Comparison of ENCODE assay signal across 11 mouse cellular contexts in genomic region chr2:69128321-69128720, GRCm38 (mm10). TPM values are rescaled to one million over a fixed set of nuclear protein-coding genes. Genes with fewer than 3 reads are reported as not detected.
DNase-seq lines count a peak whose midpoint lies in the region; ATAC-seq and TF ChIP-seq lines count a peak whose summit lies in the region.
"Had no signal": no experiment of that assay in that cellular context is flagged by ENCODE, and none has a peak within 500 bp of the region (broad histone marks: within the 10 kb centered on the region; RNA-seq: fewer than 3 reads in every experiment).

No protein-coding gene starts in this region.

- peak overlapping the region; percentile 69 for H3K27ac ChIP-seq in kidney, adult 2 months (ENCODE audit: insufficient read depth, low read depth, low read length)
- H3K27ac ChIP-seq in brown adipose tissue, adult 24 weeks (replicated peaks; ENCODE audit: low read depth, low read length) = 0 out of 2 replicates have a peak overlapping the region, but pooled peaks have one; percentile 21
- H3K27ac ChIP-seq in thymus, adult 2 months (ENCODE audit: control insufficient read depth, insufficient read depth, low read length) = no peak overlapping the region

- H3K36me3 ChIP-seq in kidney, adult 2 months (ENCODE audit: control insufficient read depth, insufficient read depth, low read length) = no peaks in the 10 kb centered on the region
- no peaks in the 10 kb centered on the region for H3K36me3 ChIP-seq in thymus, adult 2 months (ENCODE audit: control insufficient read depth, insufficient read depth, low read length)
- H3K36me3 ChIP-seq: heart, embryonic 12.5 days; limb, embryonic 15.5 days had no signal

- no peaks in the 10 kb centered on the region for H3K27me3 ChIP-seq in kidney, adult 2 months (replicated peaks; ENCODE audit: control insufficient read depth, insufficient read depth, low read length)
- H3K27me3 ChIP-seq in thymus, adult 2 months (ENCODE audit: control insufficient read depth, insufficient read depth, low read length) = no peaks in the 10 kb centered on the region
- H3K27me3 ChIP-seq: heart, embryonic 12.5 days; limb, embryonic 15.5 days had no signal

- no peak overlapping the region for H3K4me3 ChIP-seq in kidney, adult 2 months (ENCODE audit: insufficient read depth, low read depth, low read length)
- no peak overlapping the region for H3K4me3 ChIP-seq in brown adipose tissue, adult 24 weeks (ENCODE audit: insufficient read depth, low read depth, low read length)
- no peak overlapping the region for H3K4me3 ChIP-seq in thymus, adult 2 months (ENCODE audit: control insufficient read depth, insufficient read depth, low read length)
- H3K4me3 ChIP-seq: heart, embryonic 12.5 days; limb, embryonic 15.5 days had no signal

- DNase-seq in kidney, adult 2 months = no peak
- no peak for DNase-seq in kidney, adult 8-10 months
- peak; percentile 37 for DNase-seq in ES-CJ7 (ENCODE audit: low read depth, low spot score)
- no peak for DNase-seq in adrenal gland, postnatal 10 days
- DNase-seq in thymus, adult 2 months = no peak
- DNase-seq: right cerebral cortex, adult 18-20 months; thymus, postnatal 25 days had no signal

- WGBS in kidney, adult 2 months = 78% methylated on average over 7 of the region's 7 CpGs
- 84% methylated on average over 7 of the region's 7 CpGs for WGBS in thymus, adult 2 months

- no peak for TF ChIP-seq POLR2A in kidney, adult 2 months (IDR thresholded peaks at IDR 0.05; ENCODE audit: low read depth, low read length)
- no peak for TF ChIP-seq POLR2A in thymus, adult 2 months (IDR thresholded peaks at IDR 0.05; ENCODE audit: control insufficient read depth, extremely low read depth, insufficient read depth, low read length, poor library complexity)

- H3K4me1 ChIP-seq in kidney, adult 2 months (ENCODE audit: control insufficient read depth, insufficient read depth, low read length) = peaks cover 5% of the 10 kb centered on the region
- H3K4me1 ChIP-seq in brown adipose tissue, adult 24 weeks (ENCODE audit: control insufficient read depth, insufficient read depth, insufficient read length, low read length) = peaks cover 11% of the 10 kb centered on the region
- H3K4me1 ChIP-seq in thymus, adult 2 months (replicated peaks; ENCODE audit: control insufficient read depth, insufficient read depth, low read length) = peaks cover 4% of the 10 kb centered on the region; the same call in 1 of the 2 replicates
- H3K4me1 ChIP-seq: limb, embryonic 15.5 days had no signal

- peak; percentile 44 for ATAC-seq in megakaryocyte progenitor cell, adult 5-6 weeks (replicated peaks; ENCODE audit: poor library complexity)

- no peak for TF ChIP-seq CTCF in kidney, adult 2 months (conservative IDR thresholded peaks at IDR 0.05; ENCODE audit: insufficient read depth, insufficient read length, low read depth, low read length)
- TF ChIP-seq CTCF in thymus, adult 2 months (IDR thresholded peaks at IDR 0.05; ENCODE audit: borderline replicate concordance, control insufficient read depth, extremely low read depth, insufficient read depth, low read length, poor library complexity) = no peak

RNA-seq across cellular contexts. Expression of gene Nostrin, which starts 7.3 kb away (rescaled TPM):
- 0.75 and 1.0 TPM in 2 replicates for polyA plus RNA-seq in kidney, adult 2 months (2012; rRNA removed)
- 3.3 and 3.6 TPM in 2 replicates for polyA plus RNA-seq in brown adipose tissue, adult 24 weeks (2012; ENCODE audit: insufficient read depth, insufficient read length, missing spikeins)
- 4.4 and 5.4 TPM in 2 replicates for total RNA-seq in megakaryocyte progenitor cell, adult 5-6 weeks (2015)
- total RNA-seq in megakaryocyte progenitor cell, adult 5-6 weeks (2017) = 6.6 and 8.5 TPM in 2 replicates
- total RNA-seq in adrenal gland, postnatal 10 days (2021) = 10 to 100 TPM in 1 of 2 experiments, 1 to 10 TPM in 1; 9.3 to 10.7 TPM
- polyA plus RNA-seq in thymus, adult 2 months (2012; rRNA removed) = 1.00 and 1.2 TPM in 2 replicates
